Mouse (Mus musculus): ENCODE measurements at regions not wholly inside any gene's neighbourhood (a gene's known extent, or its start where the extent isn't known, plus 50 kb on each side); places are given as distances from the start of the nearest gene placed in this dataset.

- Histone ChIP-seq H3K4me3 (no peak overlapping the region), H3ac (ENCODE audit: control insufficient read depth, insufficient read length) (no peak overlapping the region), H3K36me3 (ENCODE audit: control insufficient read depth, insufficient read depth) (no peaks in the 10 kb centered on the region), H3K4me2 (ENCODE audit: low read depth) (no peak overlapping the region), H3K79me2 (ENCODE audit: control insufficient read depth, insufficient read depth) (no peaks in the 10 kb centered on the region), H3K27me3 (ENCODE audit: control insufficient read depth, insufficient read depth, insufficient read length) (no peaks in the 10 kb centered on the region)
- TF ChIP-seq MYOD1 (IDR thresholded peaks at IDR 0.05; ENCODE audit: control insufficient read depth in 1 of 3, insufficient read length in 2 of 3, low read depth in 2 of 3) = peak in 1 of 3 experiments; percentile 25
- TF ChIP-seq SRF (IDR thresholded peaks at IDR 0.05; ENCODE audit: control insufficient read depth, insufficient read length, low read depth) = no peak
- TF ChIP-seq TCF3 (IDR thresholded peaks at IDR 0.05; ENCODE audit: insufficient read length, low read depth) = no peak
- TF ChIP-seq CEBPB (IDR thresholded peaks at IDR 0.05; ENCODE audit: insufficient read depth, poor library complexity, severe bottlenecking) = no peak
- TF ChIP-seq POLR2AphosphoS2 (IDR thresholded peaks at IDR 0.05; ENCODE audit: insufficient read length, low read depth) = no peak
These were observed 112.6 kb upstream of the Tll1 start for GRCm38 (mm10) chr8:64318524-64319219.

- Histone ChIP-seq H3K4me3 (no peak overlapping the region), H3K27me3 (ENCODE audit: control insufficient read depth, insufficient read depth, insufficient read length) (no peaks in the 10 kb centered on the region), H3ac (ENCODE audit: control insufficient read depth, insufficient read length) (no peak overlapping the region), H3K36me3 (ENCODE audit: control insufficient read depth, insufficient read depth) (no peaks in the 10 kb centered on the region), H3K4me2 (ENCODE audit: low read depth) (no peak overlapping the region), H3K79me2 (ENCODE audit: control insufficient read depth, insufficient read depth) (no peaks in the 10 kb centered on the region)
- TF ChIP-seq SRF (IDR thresholded peaks at IDR 0.05; ENCODE audit: control insufficient read depth, insufficient read length, low read depth) (no peak), USF1 (IDR thresholded peaks at IDR 0.05; ENCODE audit: low read depth) (no peak), MYOD1 (IDR thresholded peaks at IDR 0.05; ENCODE audit: control insufficient read depth in 1 of 3, insufficient read length in 2 of 3, low read depth in 2 of 3) (no peak), MAX (IDR thresholded peaks at IDR 0.05; ENCODE audit: low read depth) (no peak), TCF3 (IDR thresholded peaks at IDR 0.05; ENCODE audit: insufficient read length, low read depth) (no peak), TCF12 (IDR thresholded peaks at IDR 0.05; ENCODE audit: insufficient read depth, poor library complexity, severe bottlenecking) (no peak)
These were observed 111.7 kb upstream of the Tll1 start for GRCm38 (mm10) chr8:64317815-64318214.

GRCm38 (mm10) chr8:64307995-64308394 is 101.9 kb upstream of the Tll1 start:
- Histone ChIP-seq H3K4me2 (ENCODE audit: low read depth) (no peak overlapping the region), H3K79me2 (ENCODE audit: control insufficient read depth, insufficient read depth) (no peaks in the 10 kb centered on the region), H3K27me3 (ENCODE audit: control insufficient read depth, insufficient read depth, insufficient read length) (no peaks in the 10 kb centered on the region), H3ac (ENCODE audit: control insufficient read depth, insufficient read length) (no peak overlapping the region), H3K36me3 (ENCODE audit: control insufficient read depth, insufficient read depth) (no peaks in the 10 kb centered on the region), H3K4me3 (no peak overlapping the region)
- no peak for TF ChIP-seq E2F4 (IDR thresholded peaks at IDR 0.05; ENCODE audit: insufficient read depth)
- no peak for TF ChIP-seq CEBPB (IDR thresholded peaks at IDR 0.05; ENCODE audit: insufficient read depth, poor library complexity, severe bottlenecking)

GRCm38 (mm10) chr8:64282806-64283205 is 76.7 kb upstream of the Tll1 start:
- H3K27me3 ChIP-seq (ENCODE audit: control insufficient read depth, insufficient read depth, insufficient read length) = no peaks in the 10 kb centered on the region
- H3K79me2 ChIP-seq (ENCODE audit: control insufficient read depth, insufficient read depth) = no peaks in the 10 kb centered on the region
- H3K36me3 ChIP-seq (ENCODE audit: control insufficient read depth, insufficient read depth) = no peaks in the 10 kb centered on the region
- H3K4me3 ChIP-seq = no peak overlapping the region
- TF ChIP-seq POLR2A (IDR thresholded peaks at IDR 0.05; ENCODE audit: insufficient read length, low read depth) = no peak
- TF ChIP-seq REST (IDR thresholded peaks at IDR 0.05; ENCODE audit: insufficient read depth, insufficient read length) = no peak
- TF ChIP-seq MYOD1 (IDR thresholded peaks at IDR 0.05; ENCODE audit: control insufficient read depth in 1 of 3, insufficient read length in 2 of 3, low read depth in 2 of 3) = no peak
- TF ChIP-seq E2F4 (IDR thresholded peaks at IDR 0.05; ENCODE audit: insufficient read depth) = no peak
- TF ChIP-seq TCF12 (IDR thresholded peaks at IDR 0.05; ENCODE audit: insufficient read depth, poor library complexity, severe bottlenecking) = no peak
- TF ChIP-seq USF1 (IDR thresholded peaks at IDR 0.05; ENCODE audit: low read depth) = no peak
- TF ChIP-seq CEBPB (IDR thresholded peaks at IDR 0.05; ENCODE audit: insufficient read depth, poor library complexity, severe bottlenecking) = no peak
- TF ChIP-seq POLR2AphosphoS2 (IDR thresholded peaks at IDR 0.05; ENCODE audit: insufficient read length, low read depth) = no peak
- no peak for TF ChIP-seq MAX (IDR thresholded peaks at IDR 0.05; ENCODE audit: low read depth)
- H3K4me2 ChIP-seq (ENCODE audit: low read depth) = no peak overlapping the region
- no peak overlapping the region for H3ac ChIP-seq (ENCODE audit: control insufficient read depth, insufficient read length)

- H3K79me2 ChIP-seq (ENCODE audit: control insufficient read depth, insufficient read depth) = no peaks in the 10 kb centered on the region
- no peak overlapping the region for H3ac ChIP-seq (ENCODE audit: control insufficient read depth, insufficient read length)
- H3K4me3 ChIP-seq = no peak overlapping the region
- no peaks in the 10 kb centered on the region for H3K36me3 ChIP-seq (ENCODE audit: control insufficient read depth, insufficient read depth)
- no peak overlapping the region for H3K4me2 ChIP-seq (ENCODE audit: low read depth)
- no peaks in the 10 kb centered on the region for H3K27me3 ChIP-seq (ENCODE audit: control insufficient read depth, insufficient read depth, insufficient read length)
- TF ChIP-seq MYOD1 (IDR thresholded peaks at IDR 0.05; ENCODE audit: control insufficient read depth in 1 of 3, insufficient read length in 2 of 3, low read depth in 2 of 3) (no peak), TCF3 (IDR thresholded peaks at IDR 0.05; ENCODE audit: insufficient read length, low read depth) (no peak), REST (IDR thresholded peaks at IDR 0.05; ENCODE audit: insufficient read depth, insufficient read length) (no peak), USF1 (IDR thresholded peaks at IDR 0.05; ENCODE audit: low read depth) (no peak), POLR2AphosphoS2 (IDR thresholded peaks at IDR 0.05; ENCODE audit: insufficient read length, low read depth) (no peak), POLR2A (IDR thresholded peaks at IDR 0.05; ENCODE audit: insufficient read length, low read depth) (no peak), SRF (IDR thresholded peaks at IDR 0.05; ENCODE audit: control insufficient read depth, insufficient read length, low read depth) (no peak), MAX (IDR thresholded peaks at IDR 0.05; ENCODE audit: low read depth) (no peak), TCF12 (IDR thresholded peaks at IDR 0.05; ENCODE audit: insufficient read depth, poor library complexity, severe bottlenecking) (no peak), CEBPB (IDR thresholded peaks at IDR 0.05; ENCODE audit: insufficient read depth, poor library complexity, severe bottlenecking) (no peak), MYOG (IDR thresholded peaks at IDR 0.05; ENCODE audit: control insufficient read depth in 1 of 3, insufficient read depth in 1 of 3, insufficient read length in 2 of 3, low read depth in 2 of 3) (no peak)
These were observed 75.5 kb upstream of the Tll1 start for GRCm38 (mm10) chr8:64281598-64281997.
